Mouse (Mus musculus): ENCODE measurements around the gene Rbx1.
A peak's percentile ranks its signal among the peaks of the same experiment; 100 is the strongest.

Gene Rbx1

DNA sequence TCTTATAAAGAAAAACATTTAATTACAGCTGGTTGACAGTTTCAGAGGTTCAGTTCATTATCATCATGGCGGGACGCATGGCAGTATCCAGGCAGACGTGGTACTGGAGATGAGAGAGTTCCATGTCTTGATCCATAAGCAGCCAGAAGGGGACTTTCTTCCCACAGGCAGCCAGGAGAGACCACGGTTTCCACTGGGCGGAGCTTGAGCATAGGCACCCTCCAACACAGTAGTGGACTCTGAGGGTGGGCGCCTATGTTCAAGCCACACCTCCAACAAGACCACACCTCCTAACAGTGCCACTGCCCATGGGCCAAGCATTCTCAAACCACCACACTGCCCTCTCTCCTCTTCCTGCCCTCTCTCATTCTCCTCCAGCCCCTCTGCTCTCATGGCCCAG is 17.6 kb downstream of the Rbx1 start:
- no peak for DNase-seq (ENCODE audit: low read depth, low spot score)

DNA sequence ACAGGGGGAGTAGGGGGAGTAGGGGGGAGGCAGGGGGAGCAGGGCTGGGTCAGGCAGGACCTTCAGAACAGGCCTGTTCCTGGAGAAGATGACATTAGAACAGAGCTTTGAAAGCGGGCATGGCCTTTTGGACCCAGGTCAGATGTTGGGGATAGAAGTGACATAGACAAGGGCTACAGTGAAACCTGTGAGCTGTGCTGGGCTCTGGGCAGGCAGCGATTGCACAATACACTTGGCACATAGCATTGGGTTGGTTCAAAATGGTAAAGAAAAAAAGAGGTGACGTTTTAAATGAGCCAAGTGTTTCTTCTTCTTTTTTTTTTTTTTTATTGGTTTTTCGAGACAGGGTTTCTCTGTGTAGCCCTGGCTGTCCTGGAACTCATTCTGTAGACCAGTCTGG is 19.4 kb downstream of the Rbx1 start:
- no peak for DNase-seq (ENCODE audit: low read depth, low spot score)

DNA sequence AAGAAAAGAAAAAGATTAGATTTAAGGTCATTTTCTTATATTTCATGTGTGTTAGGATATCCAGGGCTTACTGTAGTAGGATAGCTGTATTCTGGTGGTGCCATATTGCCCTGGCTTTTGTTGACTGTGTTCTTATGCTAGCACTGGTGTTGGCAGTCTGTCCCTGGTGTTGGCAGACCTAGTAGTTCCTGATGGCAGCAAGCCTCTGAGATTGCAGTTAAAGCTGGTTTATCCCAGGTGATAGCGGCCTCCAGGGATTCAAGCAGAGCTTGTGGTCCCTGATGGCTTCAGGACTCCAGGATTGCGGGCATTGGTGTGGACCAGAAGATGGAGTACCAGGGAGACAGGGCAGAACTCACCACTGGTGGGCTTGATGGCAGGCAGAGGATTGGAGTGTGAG is 37.4 kb downstream of the Rbx1 start:
- no peak for DNase-seq (ENCODE audit: low read depth, low spot score)

DNA sequence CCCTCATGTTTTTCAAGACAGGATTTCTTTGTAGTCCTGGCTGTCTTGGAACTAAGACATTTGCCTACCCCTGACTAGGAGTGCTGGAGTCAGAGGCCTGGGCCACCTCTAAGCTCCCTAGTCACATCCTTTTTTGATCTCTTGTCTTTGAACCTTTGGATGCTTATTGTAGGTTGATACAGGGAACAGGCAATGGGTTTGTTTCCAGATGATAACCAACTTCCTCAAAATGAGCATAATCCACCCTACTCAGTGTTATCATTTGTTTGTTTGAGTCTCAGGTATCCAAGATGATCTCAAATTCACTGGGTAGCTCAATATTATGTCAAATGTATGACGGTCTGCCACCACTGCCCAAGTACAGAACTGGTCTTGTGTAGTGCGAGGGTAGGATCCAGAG is 37.9 kb downstream of the Rbx1 start:
- no peak for DNase-seq (ENCODE audit: low read depth, low spot score)

DNA sequence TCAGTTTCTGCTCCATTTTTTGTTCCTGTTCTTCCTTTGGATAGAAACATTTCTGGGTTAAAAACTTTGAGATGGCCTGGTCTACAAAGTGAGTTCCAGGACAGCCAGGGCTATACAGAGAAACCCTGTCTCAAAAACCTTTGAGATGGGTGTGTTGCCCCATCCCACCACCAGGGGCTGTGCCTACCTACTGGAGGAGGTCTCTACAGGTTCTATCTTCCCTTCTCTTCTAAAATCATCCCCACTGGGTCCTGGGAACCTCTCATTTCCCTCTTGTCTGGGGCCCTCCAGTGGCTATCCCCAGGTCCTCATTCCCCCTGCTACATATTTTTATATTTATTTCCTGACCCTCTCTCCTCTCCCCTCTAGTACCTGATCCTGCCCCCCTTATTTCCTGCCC is 41.1 kb downstream of the Rbx1 start:
- no peak for DNase-seq (ENCODE audit: low read depth, low spot score)

DNA sequence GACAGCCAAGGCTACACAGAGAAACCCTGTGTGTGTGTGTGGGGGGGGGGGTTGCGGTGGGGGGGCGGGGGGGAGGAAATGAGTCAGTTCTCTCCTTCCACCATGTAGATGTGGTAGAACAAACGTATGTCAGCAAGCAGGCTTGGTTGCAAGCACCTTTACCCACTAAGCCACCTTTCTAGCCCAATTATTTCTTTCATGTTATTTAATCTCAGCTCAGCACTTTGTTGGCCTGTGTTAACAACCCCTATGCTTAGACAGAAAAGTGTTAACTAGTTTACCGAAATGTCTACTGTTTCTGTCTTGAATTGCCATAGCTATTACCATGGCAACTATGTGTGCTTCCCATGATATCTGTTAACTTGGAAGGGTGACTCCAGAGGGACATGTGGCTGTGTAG is 44.5 kb downstream of the Rbx1 start:
- no peak for DNase-seq (ENCODE audit: low read depth, low spot score)

DNA sequence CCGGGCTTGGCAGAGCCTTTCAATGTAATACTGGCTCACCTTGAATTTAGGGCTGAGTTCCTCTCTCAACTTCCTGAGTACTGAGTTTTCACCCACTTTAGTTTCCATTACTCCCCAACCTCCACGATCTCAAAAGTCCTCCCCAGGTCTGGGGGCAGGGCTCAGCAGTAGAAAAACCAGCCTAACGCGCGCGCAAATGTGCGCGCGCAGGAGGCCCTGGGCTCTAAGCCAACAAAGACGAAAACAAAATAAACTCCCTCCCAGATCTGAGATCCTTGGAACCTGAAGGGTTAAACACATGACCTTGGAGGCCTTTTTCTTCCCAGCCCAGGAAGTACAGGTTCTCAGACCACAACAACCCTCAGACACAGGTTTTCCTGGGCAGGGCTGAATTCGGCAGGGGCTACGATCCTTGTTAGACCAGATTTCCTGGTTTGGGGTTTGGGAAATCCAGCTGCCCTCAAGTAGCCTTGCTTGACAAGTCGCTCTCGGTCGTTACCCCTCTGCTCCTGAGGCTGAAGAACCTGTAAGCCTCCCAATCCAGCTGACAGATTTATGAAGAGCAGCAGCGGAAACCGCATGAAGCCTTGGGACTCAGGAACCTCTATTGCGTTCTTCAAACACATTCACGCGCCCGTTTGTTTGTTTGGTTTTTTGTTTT is 45.6 kb downstream of the Rbx1 start:
- peak; percentile 19 for DNase-seq (ENCODE audit: low read depth, low spot score)

DNA sequence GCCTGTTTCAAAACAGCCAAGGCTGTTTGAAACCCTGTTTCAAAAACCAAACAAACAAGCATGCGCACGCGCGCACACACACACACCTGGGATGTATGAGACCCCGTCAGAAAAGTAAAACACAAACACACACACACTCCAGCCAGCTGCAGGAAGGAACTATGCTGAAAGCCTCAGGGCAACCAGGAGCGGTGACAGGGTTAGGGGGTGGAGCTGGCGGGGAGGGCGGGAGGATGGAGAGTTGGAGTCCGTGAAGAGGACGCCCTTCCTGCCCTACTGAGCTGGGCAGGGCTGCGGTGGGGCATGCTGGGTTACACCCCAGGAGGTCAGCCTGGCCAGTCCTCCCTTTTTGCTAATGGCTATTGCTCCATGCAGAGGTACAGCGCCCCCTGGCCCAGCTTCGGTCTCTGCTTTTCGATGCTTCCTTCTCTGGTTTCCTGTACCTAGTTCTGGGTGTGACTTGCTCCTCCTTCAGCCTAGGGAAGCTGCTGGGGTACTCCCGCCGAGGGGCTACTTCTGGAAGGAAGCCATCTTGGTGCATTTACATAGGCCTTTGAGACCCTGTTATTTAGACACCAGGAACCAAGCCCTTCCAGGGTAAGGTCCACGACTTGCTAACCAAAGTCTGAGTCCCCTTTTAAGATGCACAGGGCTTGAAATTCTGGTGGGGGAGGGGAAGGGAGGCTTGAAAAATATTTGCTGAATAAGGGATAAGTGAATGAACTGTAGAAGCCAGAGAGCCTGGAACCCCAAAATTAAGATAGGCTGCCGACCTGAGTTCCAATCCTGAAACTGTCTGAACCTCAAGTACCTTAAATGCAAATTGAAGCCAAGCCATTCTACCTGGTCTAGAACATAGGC is 48.2 kb downstream of the Rbx1 start:
- peak; percentile 71 for DNase-seq (ENCODE audit: low read depth, low spot score)

DNA sequence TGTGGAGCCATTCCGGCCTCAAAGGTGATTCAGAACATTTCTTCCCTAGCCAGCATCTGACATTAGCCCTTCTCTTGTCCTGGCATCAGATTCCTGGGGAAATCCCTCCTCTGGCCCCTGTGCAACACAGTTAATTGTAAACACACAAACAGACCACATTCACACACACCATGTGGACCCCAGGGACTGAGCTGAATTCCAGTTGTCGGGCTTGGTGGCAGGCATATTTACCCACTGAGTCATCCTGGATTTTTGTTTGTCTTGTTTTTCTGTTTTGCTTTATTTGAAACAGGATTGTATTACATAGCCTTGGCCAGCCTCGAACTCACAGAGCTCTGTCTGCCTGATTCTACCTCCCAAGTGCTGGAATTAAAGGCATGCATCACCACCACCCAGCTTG is 49.1 kb downstream of the Rbx1 start:
- no peak for DNase-seq (ENCODE audit: low read depth, low spot score)

DNA sequence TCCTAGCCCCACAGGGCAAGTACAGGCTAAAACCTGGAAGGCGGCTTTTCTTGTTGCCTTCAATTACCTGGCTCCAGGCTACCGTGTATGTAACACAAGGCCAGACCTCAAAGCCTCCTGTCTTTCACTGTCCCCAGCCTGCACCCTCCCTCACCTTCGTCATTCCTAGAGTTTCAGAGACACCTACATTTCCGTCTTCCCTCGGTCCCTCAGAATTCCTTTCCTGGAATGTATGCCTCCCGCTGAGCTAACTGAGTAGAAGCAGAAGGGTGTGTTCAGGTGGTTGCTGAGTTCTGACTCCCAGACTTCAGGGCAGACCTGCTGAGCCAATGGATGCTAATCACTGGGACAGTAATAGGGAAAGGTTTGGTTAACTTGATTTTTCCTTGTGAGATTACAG is 51.9 kb downstream of the Rbx1 start:
- no peak for DNase-seq (ENCODE audit: low read depth, low spot score)

DNA sequence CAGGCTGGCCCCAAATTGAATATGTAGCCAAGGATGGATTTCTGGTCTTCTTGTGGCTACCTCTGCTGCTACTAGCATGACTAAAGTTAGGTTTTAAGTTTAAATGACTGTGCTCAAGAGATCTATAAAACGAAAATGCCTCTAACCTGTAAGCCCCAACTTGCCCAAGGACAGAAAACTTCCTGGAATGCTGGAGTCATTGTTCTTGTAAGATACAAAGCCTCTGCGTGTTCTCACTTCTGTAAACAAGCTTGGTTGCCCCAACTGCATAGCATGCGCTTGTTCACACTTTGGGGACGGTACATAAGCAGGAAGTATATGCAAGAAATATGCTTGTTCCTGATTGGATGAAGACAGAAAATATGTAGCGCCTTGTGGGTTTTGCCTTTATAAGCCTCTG is 52.7 kb downstream of the Rbx1 start:
- DNase-seq (ENCODE audit: low read depth, low spot score), result no peak

DNA sequence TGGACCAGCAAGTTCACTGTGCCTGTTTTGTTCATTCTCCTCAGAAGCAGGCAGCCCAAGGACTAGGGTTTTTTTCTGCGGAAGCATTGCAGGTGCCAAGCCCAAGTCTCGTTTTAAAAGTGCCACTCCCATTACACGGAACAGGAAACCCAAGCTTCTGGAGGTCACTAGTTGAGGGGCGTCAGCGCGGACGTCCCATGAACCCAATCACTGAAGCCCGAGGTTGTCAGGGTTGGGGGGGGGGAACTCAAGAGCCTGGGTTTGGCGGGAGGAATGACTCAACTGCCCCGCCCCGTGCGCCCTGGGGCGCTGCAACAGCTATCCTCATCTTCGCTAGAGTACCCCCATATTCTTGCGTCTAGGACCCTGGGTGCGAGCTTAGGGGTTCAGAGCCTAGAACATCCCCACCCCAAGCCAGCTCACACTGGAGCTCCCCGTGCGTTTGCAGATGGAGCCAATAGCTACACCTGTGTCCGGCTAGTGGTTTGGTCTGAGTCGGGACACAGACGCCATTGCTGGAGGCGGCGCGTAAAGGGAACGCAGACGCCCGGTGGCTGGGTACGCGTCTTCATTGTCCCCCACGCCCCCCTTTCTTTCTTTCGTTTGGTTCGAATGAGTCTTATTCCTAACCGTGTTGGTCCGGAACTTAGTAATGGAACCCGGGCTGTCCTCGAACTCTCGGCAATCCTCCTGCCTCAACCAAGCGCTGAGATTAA is 56.1 kb downstream of the Rbx1 start:
- peak; percentile 50 for DNase-seq (ENCODE audit: low read depth, low spot score)

DNA sequence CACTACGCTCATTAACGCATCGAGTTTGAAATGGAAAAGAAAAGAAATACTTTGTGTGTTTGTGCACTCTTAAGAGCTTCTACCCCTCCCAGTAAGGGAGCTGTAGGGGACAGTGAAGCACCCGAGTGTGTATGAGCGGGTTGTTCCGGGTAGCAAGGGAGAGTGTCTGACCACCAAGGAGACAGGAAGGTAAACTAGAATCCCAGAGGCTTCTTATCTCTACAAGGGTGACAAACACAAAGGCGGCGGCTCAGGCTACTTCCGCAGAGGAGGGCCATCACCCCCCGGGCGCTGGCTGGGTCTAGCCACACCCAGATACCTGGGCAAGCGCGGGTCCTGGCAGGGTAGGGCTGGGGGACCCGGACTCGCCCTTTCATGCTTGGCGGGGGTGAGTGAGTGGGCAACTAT is 56.7 kb downstream of the Rbx1 start:
- DNase-seq (ENCODE audit: low read depth, low spot score), result no peak

DNA sequence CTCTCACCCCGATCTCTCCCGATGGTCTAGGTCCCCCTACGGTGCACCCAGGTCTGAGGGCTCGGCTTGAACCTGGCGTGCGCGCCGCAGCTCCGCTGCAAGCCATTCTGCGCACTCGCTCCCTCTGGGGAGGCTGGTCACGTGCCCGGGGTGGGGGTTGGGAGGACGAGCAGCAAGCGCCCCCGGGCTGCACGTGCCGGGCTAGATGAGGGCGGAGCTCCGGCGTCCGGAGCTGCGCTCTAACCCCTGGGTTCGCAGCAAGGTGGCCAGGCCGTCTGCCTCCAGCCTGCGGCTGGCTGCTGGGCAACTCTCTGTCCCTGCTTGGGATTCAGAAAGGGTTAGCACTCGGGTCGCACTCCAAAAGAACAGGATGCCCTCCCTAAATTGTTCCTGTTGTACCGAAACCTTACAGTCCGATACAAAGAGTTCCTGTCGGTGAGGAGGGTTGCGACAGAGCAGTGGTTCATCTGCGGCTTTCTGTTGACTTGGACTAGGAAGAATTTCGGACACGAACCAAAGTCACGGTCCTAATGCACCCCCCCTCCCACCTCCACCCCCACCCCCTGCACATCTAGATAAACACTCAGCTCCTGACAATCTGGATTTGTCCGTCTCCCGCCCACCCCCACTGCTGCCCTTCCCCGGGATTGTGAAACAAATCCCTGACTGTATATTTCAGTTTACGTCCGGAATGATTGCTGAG is 57.2 kb downstream of the Rbx1 start:
- peak; percentile 94 for DNase-seq (ENCODE audit: low read depth, low spot score)

DNA sequence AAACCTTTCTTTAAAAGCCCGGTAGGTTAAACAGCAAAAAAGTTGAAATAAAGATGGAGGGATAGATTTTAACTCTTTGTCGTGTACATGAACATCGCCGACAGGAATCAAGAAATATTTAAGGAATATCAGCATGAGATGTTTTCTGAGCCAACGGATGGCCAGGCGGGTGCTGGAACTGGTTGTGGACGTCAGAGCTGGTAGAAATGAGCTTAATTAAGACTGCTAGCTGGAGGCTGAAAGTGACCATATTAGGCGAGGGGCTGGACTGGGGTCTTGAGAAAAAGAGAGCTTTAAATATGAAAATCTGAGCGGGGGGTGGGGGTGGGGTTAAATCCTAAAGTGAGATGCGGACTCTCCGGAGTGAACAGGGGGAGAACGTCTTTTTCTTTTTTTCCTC is 57.8 kb downstream of the Rbx1 start:
- peak; percentile 16 for DNase-seq (ENCODE audit: low read depth, low spot score)

All from mesoderm, embryonic 11.5 days (tissue).